Mouse (Mus musculus) liver, embryonic 14.5 days (tissue): Measurements from ENCODE around the gene Mrrf.

Experiments
- CTCF ChIP-seq: IDR thresholded peaks from 2 replicates; pipeline ENCODE4 v1.5.1; 2016; ENCODE audit warnings: antibody characterized with exemption, low read depth, control low read depth
- EP300 ChIP-seq: IDR thresholded peaks from 2 replicates; pipeline ENCODE4 v1.6.1; 2016; ENCODE audit warnings: antibody characterized with exemption, low read depth

- no peak for TF ChIP-seq EP300
- no peak for TF ChIP-seq CTCF
Observed at GRCm38 (mm10) chr2:36169176-36169575, 33.0 kb downstream of the Mrrf start.
